Mouse (Mus musculus) left cerebral cortex, postnatal 10 days (tissue): ENCODE results near the gene Tspan12. TPM values are rescaled to one million over a fixed set of nuclear protein-coding genes. Genes with fewer than 3 reads are reported as not detected.
"Not testable (repeated sequence)": the region's sequence is repeated elsewhere in the genome, so short reads cannot be mapped to it uniquely, and the experiment has no call there.

ENCODE experiments used
- DNase-seq, 2 experiments: peaks; one replicate each; pipeline ENCODE4 v3.0.0; 2021 to 2022; ENCODE audit warnings: low spot score in 2 of 2, mixed read lengths in 1 of 2; ENCODE audit errors: extremely low spot score in 1 of 2
- intact Hi-C: fragments of 180-260 bp; cut with DNase I; formaldehyde crosslinking; loops from one replicate; pipeline ENCODE4 v1.15.1; 2025
- total RNA-seq, 2 experiments: library from RNA; stranded (reverse); gene quantifications; 2 replicates each; pipeline ENCODE4 v1.2.3; 2021

Gene Tspan12
- 10 to 100 TPM; 19.3 to 23.4 TPM for total RNA-seq

GRCm38 (mm10) chr6:21852344-21852785, at the start of gene Tspan12:
Tspan12 (minus strand) TSS chr6:21852515.
- peak in 1 of 2 experiments; percentile 38 for DNase-seq
- intact Hi-C loops, result no loop called here

DNA sequence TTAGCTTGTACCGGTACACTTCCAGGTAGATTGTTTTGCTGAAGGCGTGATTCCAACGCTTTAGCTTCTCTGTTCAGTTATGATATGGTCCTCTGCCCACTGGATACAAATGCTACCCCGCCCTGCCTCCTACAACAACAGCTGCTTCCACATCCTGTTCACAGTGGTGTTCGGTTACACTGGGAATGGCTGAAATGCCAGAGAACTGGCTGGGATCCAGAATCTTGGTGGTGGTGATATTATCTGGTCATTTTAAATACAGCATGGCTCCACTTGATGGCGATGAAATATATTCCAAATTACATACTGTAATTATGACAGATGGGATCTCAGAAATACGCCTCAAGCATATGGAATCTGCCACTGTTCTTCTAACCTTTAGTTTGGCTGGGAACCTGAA, 42.1 kb upstream of the Tspan12 start:
- intact Hi-C loops, result no loop called here
- DNase-seq, result peak; percentile 2 to 57

GRCm38 (mm10) chr6:21889101-21889500, 36.8 kb upstream of the Tspan12 start:
- DNase-seq, result no peak
- intact Hi-C loops, result no loop called here

- DNase-seq, intact Hi-C loops: not testable (repeated sequence)
Measured at GRCm38 (mm10) chr6:21887971-21888370, 35.7 kb upstream of the Tspan12 start.

DNA sequence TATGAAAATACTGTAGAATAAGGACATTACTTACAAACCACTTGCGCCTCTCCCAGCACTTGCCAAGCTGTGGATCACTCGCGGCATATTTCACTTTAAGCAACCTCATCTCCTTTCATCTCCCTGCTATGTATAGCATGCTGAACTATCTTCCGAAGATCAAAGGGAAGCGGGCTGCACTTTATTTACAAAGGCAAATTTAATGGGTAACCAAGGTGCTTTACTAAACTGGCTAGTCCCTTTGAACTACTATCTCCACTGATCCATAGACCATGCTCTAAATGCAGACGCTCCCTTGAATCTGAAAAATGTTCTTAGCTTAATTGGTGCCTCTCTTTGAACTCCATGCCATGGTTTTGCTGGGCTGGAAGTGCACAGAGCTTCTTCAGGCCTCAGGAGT, 27.2 kb upstream of the Tspan12 start:
- DNase-seq, result no peak
- intact Hi-C loops, result no loop called here

- intact Hi-C loops, result no loop called here
- no peak for DNase-seq
Measured at GRCm38 (mm10) chr6:21867310-21867709, 15.0 kb upstream of the Tspan12 start.

DNA sequence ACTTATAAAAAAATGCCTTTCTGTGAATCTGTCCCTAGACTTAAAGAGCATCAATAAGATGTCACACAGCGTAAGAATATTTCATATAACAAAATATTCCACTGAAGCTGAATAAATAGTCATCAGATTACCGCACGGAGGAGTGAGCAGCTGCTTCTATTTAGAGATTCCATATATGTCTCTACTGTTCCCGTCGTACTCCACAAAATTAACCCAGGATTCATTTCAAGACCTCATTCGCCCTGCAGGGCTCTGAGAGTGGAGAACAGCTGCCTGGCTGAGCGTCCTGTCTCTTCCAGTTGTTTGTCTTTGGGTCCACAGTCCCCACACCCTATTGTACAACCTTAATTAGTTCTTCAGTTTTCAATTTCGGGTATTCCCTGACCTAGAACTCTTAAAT, 11.9 kb upstream of the Tspan12 start:
- no peak for DNase-seq
- intact Hi-C loops, result no loop called here

GRCm38 (mm10) chr6:21863561-21863960, 11.2 kb upstream of the Tspan12 start:
- no peak for DNase-seq
- intact Hi-C loops, result no loop called here

- intact Hi-C loops, result no loop called here
- no peak for DNase-seq
Measured at GRCm38 (mm10) chr6:21861316-21861715, 9.0 kb upstream of the Tspan12 start.

GRCm38 (mm10) chr6:21857843-21858242, 5.5 kb upstream of the Tspan12 start:
- intact Hi-C loops, result no loop called here
- DNase-seq, result no peak

- intact Hi-C loops, result no loop called here
Measured at GRCm38 (mm10) chr6:21855921-21856320, 3.6 kb upstream of the Tspan12 start.

DNA sequence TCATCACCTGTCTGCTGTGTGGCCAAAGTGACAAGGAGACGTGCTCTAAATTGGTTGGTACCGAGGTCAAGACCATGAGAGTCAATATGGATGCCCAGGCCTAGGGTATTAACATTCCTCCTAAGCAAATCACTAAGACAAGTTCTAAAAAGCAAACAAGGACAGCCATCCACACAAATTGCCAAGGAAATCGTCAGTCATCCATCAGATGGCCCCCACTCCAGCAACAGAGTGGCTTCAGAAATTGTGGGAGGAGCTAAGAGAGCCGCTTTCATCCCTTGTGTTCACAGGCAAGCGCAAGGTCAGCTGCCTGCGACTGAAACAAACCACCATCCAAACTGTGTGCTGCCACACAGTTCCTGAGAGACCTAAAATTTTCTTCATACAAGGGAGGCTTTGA, 1.0 kb upstream of the Tspan12 start:
- intact Hi-C loops, result no loop called here
- DNase-seq, result no peak

More at GRCm38 (mm10) chr6:21855921-21856320, 3.6 kb upstream of the Tspan12 start:
- DNase-seq, result no peak

DNA sequence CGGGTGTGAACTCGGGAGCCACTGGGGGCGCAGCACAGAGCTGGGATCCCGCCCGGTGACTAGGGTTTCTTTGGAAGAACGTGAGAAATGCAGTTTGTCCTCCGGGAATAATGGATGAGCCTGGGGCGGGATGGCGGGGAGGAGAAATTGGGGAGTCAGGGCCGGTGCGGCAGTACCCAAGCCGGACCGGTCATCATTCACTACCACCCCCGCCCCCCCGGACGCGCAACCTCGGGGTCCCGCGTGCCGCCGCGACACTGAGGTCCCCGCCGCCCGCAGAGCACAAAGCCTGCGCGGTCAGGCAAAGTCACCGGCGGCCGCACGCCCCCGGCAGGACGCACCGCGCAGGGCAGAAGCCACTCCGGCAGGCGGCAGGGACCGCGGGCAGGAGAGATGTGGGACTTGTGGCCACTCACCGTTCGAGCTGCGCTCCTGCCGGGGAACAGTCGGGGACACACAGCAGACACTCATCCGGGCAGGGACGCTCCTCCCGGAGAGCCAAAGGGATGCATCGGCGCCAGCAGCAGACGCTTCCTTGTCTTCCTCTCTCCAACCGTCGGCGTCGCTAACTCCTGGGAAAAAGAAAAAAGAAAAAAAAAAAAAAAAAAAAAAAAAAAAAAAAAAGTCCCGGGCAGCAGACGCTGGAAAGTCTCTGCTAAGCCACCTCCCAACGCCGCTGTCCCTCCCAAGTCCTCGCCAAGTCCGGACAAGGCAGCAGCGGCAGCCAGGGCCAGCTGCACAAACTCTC, 545 bp downstream of the Tspan12 start:
- peak; percentile 36 to 91 for DNase-seq
- intact Hi-C loops, result no loop called here

GRCm38 (mm10) chr6:21851346-21851595, 1.0 kb downstream of the Tspan12 start:
- no peak for DNase-seq
- intact Hi-C loops, result no loop called here

- intact Hi-C loops, result no loop called here
- no peak for DNase-seq
Measured at GRCm38 (mm10) chr6:21850526-21851345, 1.6 kb downstream of the Tspan12 start.

DNA sequence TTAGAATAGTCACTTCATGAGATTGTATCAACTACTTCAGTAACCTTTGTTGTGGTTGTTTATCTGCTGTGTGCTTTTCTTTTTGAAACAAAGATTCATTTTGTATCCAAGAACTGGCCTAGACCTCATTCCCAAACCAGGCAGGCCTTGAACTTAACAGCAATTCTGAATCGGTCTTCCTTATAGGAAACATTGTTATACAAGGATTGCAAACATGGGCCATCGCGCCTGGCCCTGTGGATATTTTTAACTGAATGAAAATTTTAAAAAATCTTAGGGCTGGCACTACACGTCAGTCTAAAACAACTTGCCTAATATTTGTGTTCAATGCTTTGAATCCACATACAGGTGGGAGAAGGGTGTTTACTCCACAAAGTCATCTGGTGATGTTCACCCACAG, 3.5 kb downstream of the Tspan12 start:
- intact Hi-C loops, result no loop called here

DNA sequence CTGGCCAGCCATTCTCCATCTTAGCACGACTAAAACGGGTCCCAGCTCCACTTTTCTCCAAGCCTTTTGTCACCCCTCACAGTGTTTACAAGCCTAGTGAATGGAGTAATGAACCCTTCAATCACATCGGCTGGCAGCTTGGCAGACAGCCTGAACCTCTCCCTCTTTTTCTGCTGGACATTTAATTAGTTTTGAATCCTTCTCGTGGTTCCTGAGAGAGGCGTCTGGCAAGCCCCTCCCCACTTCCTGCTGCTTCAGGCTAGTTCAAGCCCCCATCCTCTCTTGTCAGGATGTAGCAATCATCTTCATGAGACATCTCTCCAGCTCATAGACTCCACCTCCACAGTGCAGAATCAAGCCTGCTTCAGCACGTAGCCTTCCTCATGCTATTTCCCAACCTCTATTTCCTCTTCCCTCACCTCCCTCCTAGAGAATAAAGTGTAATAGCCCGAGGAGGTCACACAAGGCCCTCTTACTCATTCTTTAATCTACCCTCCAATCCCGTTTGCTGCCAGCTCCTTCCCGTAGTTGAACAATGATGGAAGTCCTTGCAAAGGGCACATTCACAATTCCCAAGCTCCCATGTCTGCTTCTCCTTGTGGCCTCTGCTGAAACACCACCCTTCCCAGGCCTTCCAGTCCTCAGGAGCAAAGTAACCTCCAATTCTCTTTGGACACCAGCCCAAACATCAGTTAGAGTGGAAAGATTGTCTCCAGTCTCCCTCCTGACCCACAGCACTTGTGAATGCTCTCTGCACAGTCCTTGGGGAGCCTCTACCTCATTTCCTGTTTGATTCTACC, 12.1 kb downstream of the Tspan12 start:
- intact Hi-C loops, result no loop called here
- peak in 1 of 2 experiments; percentile 12 for DNase-seq

More for the DNA sequence above, 3.5 kb downstream of the Tspan12 start:
- DNase-seq, result no peak

DNA sequence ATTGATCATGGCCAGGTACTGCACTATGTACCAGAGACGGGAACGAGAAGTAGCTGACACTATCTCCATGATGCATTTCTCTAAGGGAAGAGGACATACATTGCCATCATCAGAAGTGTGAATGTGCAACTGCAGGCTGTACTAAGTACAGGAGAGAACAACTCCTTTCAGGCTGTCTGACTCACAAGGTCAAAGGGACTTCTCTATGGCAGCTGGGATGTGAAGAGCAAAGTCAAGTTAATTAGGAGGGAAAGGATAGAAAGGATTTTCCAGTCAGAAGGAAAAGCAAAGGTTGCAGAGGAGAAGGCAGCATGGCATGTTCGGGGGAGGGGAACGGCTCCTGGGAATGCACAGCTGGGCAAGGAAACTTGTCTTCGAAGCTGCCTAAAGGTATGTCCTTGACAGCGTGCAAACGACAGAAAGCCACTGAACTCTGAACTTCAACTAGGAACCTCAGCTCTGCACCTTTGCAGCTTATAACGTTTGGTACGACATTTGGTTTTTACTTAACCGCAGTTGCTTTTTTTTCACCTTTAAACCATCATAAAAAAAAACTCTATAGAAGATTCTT, 13.0 kb downstream of the Tspan12 start:
- DNase-seq, result no peak

DNA sequence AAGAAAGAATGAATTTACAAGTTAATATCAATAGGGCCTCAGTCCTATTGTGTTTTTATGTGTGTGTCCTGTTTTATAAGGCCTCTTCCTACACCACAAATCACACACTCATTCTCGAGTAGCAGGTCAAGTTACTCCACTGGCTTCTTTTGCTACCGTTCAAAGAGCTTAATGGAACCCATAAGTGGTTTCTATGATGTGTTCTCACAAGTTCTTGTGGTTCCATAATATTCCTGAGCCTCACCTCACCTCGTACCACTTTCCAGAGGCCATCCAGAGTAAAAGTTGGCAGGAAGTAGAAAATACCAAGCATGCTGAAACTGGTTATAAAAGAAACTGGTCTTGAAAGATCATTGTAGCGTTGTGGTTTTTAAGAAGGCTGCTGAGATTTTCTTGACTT, 18.8 kb downstream of the Tspan12 start:
- DNase-seq, result no peak
- intact Hi-C loops, result no loop called here

More for the DNA sequence above, 13.0 kb downstream of the Tspan12 start:
- intact Hi-C loops, result no loop called here
